Mouse (Mus musculus) MEL (cell line): ENCODE results near the gene Mnt. TPM values are rescaled to one million over a fixed set of nuclear protein-coding genes. Genes with fewer than 3 reads are reported as not detected.

Experiments used
- DNase-seq: peaks from one replicate; pipeline ENCODE4 v3.0.0; 2011; ENCODE audit warnings: low read depth, low spot score
- H3K27ac ChIP-seq: 2 replicates; pipeline ENCODE4 v1.5.1; 2012; ENCODE audit warnings: low read depth, mild to moderate bottlenecking, control low read depth, low read length, moderate library complexity; ENCODE audit not compliant: control insufficient read depth
- H3K27me3 ChIP-seq, 2 experiments: fragments of 150-350 bp in 1 of 2; sonication (generic) in 1 of 2; 2 replicates each; pipeline ENCODE4 v1.6.1; 2012; ENCODE audit warnings: low read length in 2 of 2, mild to moderate bottlenecking in 2 of 2, improper control_type of control experiment in 1 of 2, moderate library complexity in 1 of 2; ENCODE audit not compliant: insufficient read depth in 2 of 2, control insufficient read depth in 1 of 2
- H3K36me3 ChIP-seq, 2 experiments: 2 replicates each; pipeline ENCODE4 v1.6.1; 2012 to 2014; ENCODE audit warnings: low read length in 2 of 2, improper control_type of control experiment in 1 of 2, inconsistent platforms in 1 of 2, mild to moderate bottlenecking in 1 of 2; ENCODE audit not compliant: insufficient read depth in 2 of 2, control insufficient read depth in 1 of 2
- H3K4me1 ChIP-seq, 2 experiments: fragments of 150-350 bp in 1 of 2; sonication (generic) in 1 of 2; 2 replicates each; pipeline ENCODE4 v1.6.1; 2012; ENCODE audit warnings: low read length in 2 of 2, improper control_type of control experiment in 1 of 2, mild to moderate bottlenecking in 1 of 2; ENCODE audit not compliant: insufficient read depth in 2 of 2, control insufficient read depth in 1 of 2
- H3K4me3 ChIP-seq, 2 experiments: fragments of 150-350 bp in 1 of 2; sonication (generic) in 1 of 2; 2 replicates each; pipeline ENCODE4 v1.5.1; 2012; ENCODE audit warnings: low read depth in 2 of 2, low read length in 2 of 2, mild to moderate bottlenecking in 2 of 2, moderate library complexity in 2 of 2, control low read depth in 1 of 2, improper control_type of control experiment in 1 of 2; ENCODE audit not compliant: control insufficient read depth in 1 of 2, insufficient read depth in 1 of 2
- H3K79me2 ChIP-seq: 2 replicates; pipeline ENCODE4 v1.6.1; 2012; ENCODE audit warnings: mild to moderate bottlenecking, low read length, moderate library complexity; ENCODE audit not compliant: control insufficient read depth, poor library complexity, insufficient read depth
- H3K9ac ChIP-seq: 2 replicates; pipeline ENCODE4 v1.6.1; 2012; ENCODE audit warnings: low read depth, mild to moderate bottlenecking, control low read depth, low read length, moderate library complexity; ENCODE audit not compliant: control insufficient read depth, poor library complexity, severe bottlenecking
- H3K9me3 ChIP-seq: fragments of 150-350 bp; sonication (generic); replicated peaks from 2 replicates; pipeline ENCODE4 v1.6.1; 2012; ENCODE audit warnings: mild to moderate bottlenecking, low read length, improper control_type of control experiment, moderate library complexity; ENCODE audit not compliant: insufficient read depth
- CHD1 ChIP-seq: IDR thresholded peaks from 2 replicates; pipeline ENCODE4 v1.6.1; 2012; ENCODE audit warnings: low read depth, mild to moderate bottlenecking, inconsistent platforms, low read length, improper control_type of control experiment
- CHD2 ChIP-seq: IDR thresholded peaks from 2 replicates; pipeline ENCODE4 v1.6.1; 2011; ENCODE audit warnings: low read length, improper control_type of control experiment
- CTCF ChIP-seq, 3 experiments: IDR thresholded peaks in 2 of 3; conservative IDR thresholded peaks in 1 of 3; 2 replicates each; pipeline ENCODE4 v1.5.1; 2011 to 2012; ENCODE audit warnings: low read length in 3 of 3, low read depth in 2 of 3, mild to moderate bottlenecking in 2 of 3, improper control_type of control experiment in 1 of 3, inconsistent platforms in 1 of 3, mixed read lengths in 1 of 3, moderate library complexity in 1 of 3; ENCODE audit not compliant: control insufficient read depth in 1 of 3, insufficient read depth in 1 of 3, poor library complexity in 1 of 3, severe bottlenecking in 1 of 3
- E2F4 ChIP-seq: IDR thresholded peaks from 2 replicates; pipeline ENCODE4 v1.6.1; 2011; ENCODE audit warnings: low read depth, low read length, improper control_type of control experiment, borderline replicate concordance
- GABPA ChIP-seq: IDR thresholded peaks from 2 replicates; pipeline ENCODE4 v1.6.1; 2012; ENCODE audit warnings: low read depth, mild to moderate bottlenecking, inconsistent platforms, low read length, improper control_type of control experiment, moderate library complexity
- HCFC1 ChIP-seq: IDR thresholded peaks from 2 replicates; pipeline ENCODE4 v1.6.1; 2012; ENCODE audit warnings: low read depth, mild to moderate bottlenecking, inconsistent platforms, low read length, improper control_type of control experiment, moderate library complexity
- MAX ChIP-seq: IDR thresholded peaks from 2 replicates; pipeline ENCODE4 v1.6.1; 2011; ENCODE audit warnings: low read length, improper control_type of control experiment
- MAZ ChIP-seq: IDR thresholded peaks from 2 replicates; pipeline ENCODE4 v1.6.1; 2012; ENCODE audit warnings: low read depth, mild to moderate bottlenecking, inconsistent platforms, low read length, improper control_type of control experiment
- MEF2A ChIP-seq: IDR thresholded peaks from 2 replicates; pipeline ENCODE4 v1.6.1; 2014; ENCODE audit warnings: low read depth, mild to moderate bottlenecking, inconsistent platforms, low read length, improper control_type of control experiment; ENCODE audit not compliant: poor library complexity, insufficient replicate concordance, severe bottlenecking; ENCODE audit errors: extremely low read depth
- MXI1 ChIP-seq: IDR thresholded peaks from 2 replicates; pipeline ENCODE4 v1.6.1; 2011; ENCODE audit warnings: mild to moderate bottlenecking, low read depth, low read length, improper control_type of control experiment
- MYB ChIP-seq: IDR thresholded peaks from 2 replicates; pipeline ENCODE4 v1.6.1; 2011; ENCODE audit warnings: mild to moderate bottlenecking, low read depth, low read length, improper control_type of control experiment
- NELFE ChIP-seq: IDR thresholded peaks from 2 replicates; pipeline ENCODE4 v1.6.1; 2011; ENCODE audit warnings: low read depth, low read length, improper control_type of control experiment
- POLR2A ChIP-seq, 2 experiments: IDR thresholded peaks; 2 replicates each; pipeline ENCODE4 v1.6.1; 2011 to 2012; ENCODE audit warnings: low read length in 2 of 2, mild to moderate bottlenecking in 2 of 2, control low read depth in 1 of 2, improper control_type of control experiment in 1 of 2, low read depth in 1 of 2, moderate library complexity in 1 of 2; ENCODE audit not compliant: control insufficient read depth in 1 of 2, insufficient read depth in 1 of 2, poor library complexity in 1 of 2
- POLR2AphosphoS2 ChIP-seq: IDR thresholded peaks from 2 replicates; pipeline ENCODE4 v1.6.1; 2011; ENCODE audit warnings: low read length, improper control_type of control experiment
- POLR2AphosphoS5 ChIP-seq: IDR thresholded peaks from 2 replicates; pipeline ENCODE4 v1.6.1; 2012; ENCODE audit warnings: low read depth, borderline replicate concordance, mild to moderate bottlenecking, inconsistent platforms, low read length, moderate library complexity, mixed read lengths
- RAD21 ChIP-seq: IDR thresholded peaks from 2 replicates; pipeline ENCODE4 v1.6.1; 2011; ENCODE audit warnings: mild to moderate bottlenecking, low read depth, low read length, improper control_type of control experiment
- RCOR1 ChIP-seq: IDR thresholded peaks from 2 replicates; pipeline ENCODE4 v1.6.1; 2012; ENCODE audit warnings: low read depth, mild to moderate bottlenecking, inconsistent platforms, low read length, improper control_type of control experiment
- SIN3A ChIP-seq: IDR thresholded peaks from 2 replicates; pipeline ENCODE4 v1.6.1; 2012; ENCODE audit warnings: low read length, improper control_type of control experiment, inconsistent platforms
- SMC3 ChIP-seq: IDR thresholded peaks from 2 replicates; pipeline ENCODE4 v1.6.1; 2011; ENCODE audit warnings: low read depth, low read length, improper control_type of control experiment
- TBP ChIP-seq: IDR thresholded peaks from 2 replicates; pipeline ENCODE4 v1.8.0; 2011; ENCODE audit warnings: low read depth, low read length, improper control_type of control experiment
- TCF12 ChIP-seq: IDR thresholded peaks from 2 replicates; pipeline ENCODE4 v1.6.1; 2014; ENCODE audit warnings: low read depth, mild to moderate bottlenecking, inconsistent platforms, low read length, improper control_type of control experiment, moderate library complexity
- UBTF ChIP-seq: IDR thresholded peaks from 2 replicates; pipeline ENCODE4 v1.6.1; 2012; ENCODE audit warnings: low read depth, mild to moderate bottlenecking, inconsistent platforms, low read length, improper control_type of control experiment, moderate library complexity, borderline replicate concordance; ENCODE audit not compliant: insufficient read depth
- USF2 ChIP-seq, 2 experiments: IDR thresholded peaks; 2 replicates each; pipeline ENCODE4 v1.6.1; 2011 to 2012; ENCODE audit warnings: improper control_type of control experiment in 2 of 2, low read length in 2 of 2, borderline replicate concordance in 1 of 2, inconsistent platforms in 1 of 2, low read depth in 1 of 2, mild to moderate bottlenecking in 1 of 2; ENCODE audit not compliant: insufficient read depth in 1 of 2
- ZC3H11A ChIP-seq: IDR thresholded peaks from 2 replicates; pipeline ENCODE4 v1.6.1; 2012; ENCODE audit warnings: low read depth, mild to moderate bottlenecking, inconsistent platforms, low read length, improper control_type of control experiment
- ZKSCAN1 ChIP-seq: IDR thresholded peaks from 2 replicates; pipeline ENCODE4 v1.6.1; 2012; ENCODE audit warnings: low read depth, mild to moderate bottlenecking, inconsistent platforms, low read length, improper control_type of control experiment, moderate library complexity
- ZMIZ1 ChIP-seq: IDR thresholded peaks from 2 replicates; pipeline ENCODE4 v1.6.1; 2012; ENCODE audit warnings: low read depth, mild to moderate bottlenecking, inconsistent platforms, low read length, improper control_type of control experiment, moderate library complexity
- ZNF384 ChIP-seq: IDR thresholded peaks from 2 replicates; pipeline ENCODE4 v1.6.1; 2012; ENCODE audit warnings: low read depth, mild to moderate bottlenecking, inconsistent platforms, low read length, improper control_type of control experiment
- polyA plus RNA-seq, 2 experiments: library from polyadenylated mRNA; stranded (reverse) in 1 of 2; unstranded in 1 of 2; fragments of >175 nt in 1 of 2; fragments of >200 nt in 1 of 2; gene quantifications; 2 replicates each; pipeline versions ENCODE4 v1.2.1 to v1.2.4; 2012; ENCODE audit warnings: low replicate concordance in 2 of 2, low read depth in 1 of 2; ENCODE audit not compliant: insufficient read length in 2 of 2, insufficient read depth in 1 of 2, missing spikeins in 1 of 2
- total RNA-seq: library from RNA; depleted of rRNA; stranded (reverse); fragments of 300-350 nt; gene quantifications from 2 replicates; pipeline ENCODE4 v1.2.3, GENCODE M21; 2012

Gene Mnt
- total and polyA plus RNA-seq, 3 experiments: 5.8 to 37.3 TPM; not detected in 1

DNA sequence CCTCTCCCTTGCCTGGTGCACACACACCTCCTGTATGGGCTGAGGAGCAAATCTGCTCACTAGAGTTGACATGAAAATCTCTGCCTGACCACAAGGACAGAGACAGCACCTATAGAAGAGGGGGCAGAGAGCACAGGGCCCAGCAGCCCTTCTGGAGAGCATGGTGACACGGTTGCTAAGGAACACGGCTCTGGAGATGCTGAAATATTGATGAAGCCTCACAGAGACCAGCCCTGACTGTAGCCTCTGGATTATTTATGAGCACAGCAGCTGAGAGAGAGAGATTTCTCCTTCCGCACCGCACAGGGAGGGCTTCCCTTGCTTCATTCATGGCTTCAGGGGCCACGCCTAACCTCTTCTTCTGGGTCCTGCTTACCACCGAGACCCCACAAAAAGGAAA lies 38.9 kb downstream of the Mnt start:
- Histone ChIP-seq H3K36me3 (no peaks in the 10 kb centered on the region), H3K27me3 (no peaks in the 10 kb centered on the region), H3K4me1 (no peaks in the 10 kb centered on the region), H3K27ac (no peak overlapping the region), H3K9me3 (no peaks in the 10 kb centered on the region), H3K4me3 (no peak overlapping the region), H3K9ac (no peak overlapping the region), H3K79me2 (no peaks in the 10 kb centered on the region)
- TF ChIP-seq E2F4: no peak
- TF ChIP-seq SIN3A: no peak
- no peak for TF ChIP-seq POLR2AphosphoS2
- TF ChIP-seq ZMIZ1: no peak
- no peak for TF ChIP-seq ZC3H11A
- TF ChIP-seq MAZ: no peak
- TF ChIP-seq ZKSCAN1: no peak
- no peak for TF ChIP-seq MXI1
- no peak for TF ChIP-seq MAX
- no peak for TF ChIP-seq USF2 (IDR thresholded peaks at IDR 0.05; ENCODE audit: borderline replicate concordance in 1 of 2, insufficient read depth in 1 of 2, low read depth in 1 of 2, low read length in 2 of 2)
- no peak for TF ChIP-seq TBP
- no peak for TF ChIP-seq ZNF384
- TF ChIP-seq GABPA: no peak
- no peak for TF ChIP-seq SMC3
- TF ChIP-seq HCFC1: no peak
- TF ChIP-seq RCOR1: no peak
- no peak for TF ChIP-seq MEF2A
- no peak for DNase-seq

GRCm38 (mm10) chr11:74870544-74870943 lies 39.8 kb downstream of the Mnt start:
- no peak overlapping the region for H3K4me3 ChIP-seq
- H3K79me2 ChIP-seq: no peaks in the 10 kb centered on the region
- H3K9me3 ChIP-seq: no peaks in the 10 kb centered on the region
- no peak overlapping the region for H3K27ac ChIP-seq
- H3K4me1 ChIP-seq: no peaks in the 10 kb centered on the region
- TF ChIP-seq CHD2 (no peak), POLR2A (IDR thresholded peaks at IDR 0.05; ENCODE audit: control insufficient read depth in 1 of 2, insufficient read depth in 1 of 2, low read depth in 1 of 2, low read length in 2 of 2, poor library complexity in 1 of 2) (no peak), SIN3A (no peak), MYB (no peak), SMC3 (no peak), UBTF (no peak), NELFE (no peak), CHD1 (no peak), ZKSCAN1 (no peak), POLR2AphosphoS2 (no peak), POLR2AphosphoS5 (no peak), MAX (no peak), TBP (no peak), TCF12 (no peak), ZNF384 (no peak), RAD21 (no peak), GABPA (no peak), CTCF (IDR thresholded peaks at IDR 0.05 in 2 of 3, conservative IDR thresholded peaks at IDR 0.05 in 1 of 3; ENCODE audit: control insufficient read depth in 1 of 3, insufficient read depth in 1 of 3, low read depth in 2 of 3, low read length in 3 of 3, poor library complexity in 1 of 3, severe bottlenecking in 1 of 3) (no peak)
- no peaks in the 10 kb centered on the region for H3K27me3 ChIP-seq
- H3K9ac ChIP-seq: no peak overlapping the region
- DNase-seq: no peak
- H3K36me3 ChIP-seq: no peaks in the 10 kb centered on the region
